Mouse (Mus musculus) small intestine, adult 2 months (tissue): ENCODE data around the gene Cdk5. TPM values are rescaled to one million over a fixed set of nuclear protein-coding genes. Genes with fewer than 3 reads are reported as not detected.

Experiments used
- H3K27ac ChIP-seq: fragments of 200-500 bp; 2 replicates; pipeline ENCODE4 v1.5.1; 2012; ENCODE audit warnings: low read depth, low read length, control low read depth, inconsistent platforms; ENCODE audit not compliant: insufficient read depth
- H3K27me3 ChIP-seq: fragments of 200-500 bp; 2 replicates; pipeline ENCODE4 v1.6.1; 2012; ENCODE audit warnings: mild to moderate bottlenecking, moderate library complexity, low read length, inconsistent platforms; ENCODE audit not compliant: control insufficient read depth, insufficient read depth
- H3K36me3 ChIP-seq: fragments of 200-500 bp; 2 replicates; pipeline ENCODE4 v1.6.1; 2012; ENCODE audit warnings: mild to moderate bottlenecking, low read length, control low read depth, inconsistent platforms; ENCODE audit not compliant: control insufficient read depth, insufficient read depth
- H3K4me1 ChIP-seq: fragments of 200-500 bp; 2 replicates; pipeline ENCODE4 v1.6.1; 2012; ENCODE audit warnings: low read length, inconsistent platforms, mixed read lengths; ENCODE audit not compliant: control insufficient read depth, insufficient read depth, insufficient read length
- H3K4me3 ChIP-seq: fragments of 200-500 bp; 2 replicates; pipeline ENCODE4 v1.5.1; 2012; ENCODE audit warnings: low read depth, mild to moderate bottlenecking, control low read depth, inconsistent platforms, low read length, moderate library complexity
- CTCF ChIP-seq: fragments of 200-500 bp; IDR thresholded peaks from 2 replicates; pipeline ENCODE4 v1.5.1; 2012; ENCODE audit warnings: low read depth, mild to moderate bottlenecking, control low read depth, inconsistent platforms, low read length, moderate library complexity, mixed read lengths; ENCODE audit not compliant: insufficient replicate concordance, insufficient read length; ENCODE audit errors: extremely low read depth
- POLR2A ChIP-seq: fragments of 200-500 bp; IDR thresholded peaks from 2 replicates; pipeline ENCODE4 v1.6.1; 2012; ENCODE audit warnings: low read depth, mild to moderate bottlenecking, control low read depth, inconsistent platforms, low read length, moderate library complexity
- WGBS: fragments of 180-500 bp; shearing (Covaris S2); methylation state at CpG from one replicate; pipeline ENCODE4 v1.1.7; 2018; 5-methylcytosine and 5-hydroxymethylcytosine counted together
- polyA plus RNA-seq: library from polyadenylated mRNA; depleted of rRNA; stranded (reverse); fragments of >200 nt; gene quantifications from 2 replicates; pipeline ENCODE4 v1.2.3, GENCODE M21; 2012

The Cdk5 gene
- polyA plus RNA-seq, 1 experiment: 64.7 TPM

GRCm38 (mm10) chr5:24427285-24427633 lies 3.9 kb upstream of the Cdk5 start:
- Histone ChIP-seq H3K27ac (peak overlapping the region; percentile 75), H3K36me3 (peaks cover 27% of the 10 kb centered on the region), H3K27me3 (no peaks in the 10 kb centered on the region), H3K4me1 (peaks cover 31% of the 10 kb centered on the region), H3K4me3 (peak overlapping the region; percentile 73)
- 29% methylated on average over 12 of the region's 12 CpGs for WGBS
- TF ChIP-seq POLR2A: no peak
- no peak for TF ChIP-seq CTCF

- peaks cover 22% of the 10 kb centered on the region for H3K36me3 ChIP-seq
- peak overlapping the region; percentile 73 for H3K4me3 ChIP-seq
- no peak for TF ChIP-seq POLR2A
- TF ChIP-seq CTCF: no peak
- peak overlapping the region; percentile 75 for H3K27ac ChIP-seq
- peaks cover 31% of the 10 kb centered on the region for H3K4me1 ChIP-seq
- no peaks in the 10 kb centered on the region for H3K27me3 ChIP-seq
- 13% methylated on average over 9 of the region's 9 CpGs for WGBS
Measured at GRCm38 (mm10) chr5:24426556-24427284, 3.4 kb upstream of the Cdk5 start.

GRCm38 (mm10) chr5:24426037-24426432 lies 2.7 kb upstream of the Cdk5 start:
- Histone ChIP-seq H3K27me3 (no peaks in the 10 kb centered on the region), H3K4me1 (peaks cover 31% of the 10 kb centered on the region), H3K4me3 (peak overlapping the region; percentile 73), H3K36me3 (peaks cover 15% of the 10 kb centered on the region), H3K27ac (no peak overlapping the region)
- no peak for TF ChIP-seq POLR2A
- no peak for TF ChIP-seq CTCF
- 3% methylated on average over 10 of the region's 10 CpGs for WGBS

GRCm38 (mm10) chr5:24425421-24426036 lies 2.2 kb upstream of the Cdk5 start:
- Histone ChIP-seq H3K36me3 (peaks cover 12% of the 10 kb centered on the region), H3K27ac (no peak overlapping the region), H3K4me1 (peaks cover 31% of the 10 kb centered on the region), H3K27me3 (no peaks in the 10 kb centered on the region), H3K4me3 (peak overlapping the region; percentile 73)
- TF ChIP-seq POLR2A (no peak), CTCF (no peak)
- under 1% methylated on average over 25 of the region's 30 CpGs for WGBS

GRCm38 (mm10) chr5:24424861-24425411 lies 1.6 kb upstream of the Cdk5 start:
- H3K27me3 ChIP-seq: no peaks in the 10 kb centered on the region
- TF ChIP-seq POLR2A (no peak; the same call in 1 of the 2 replicates), CTCF (no peak)
- peak overlapping the region; percentile 97 for H3K27ac ChIP-seq
- peaks cover 31% of the 10 kb centered on the region for H3K4me1 ChIP-seq
- H3K36me3 ChIP-seq: peaks cover 7% of the 10 kb centered on the region
- peak overlapping the region; percentile 73 for H3K4me3 ChIP-seq
- WGBS: under 1% methylated on average over 59 of the region's 60 CpGs

- no peaks in the 10 kb centered on the region for H3K27me3 ChIP-seq
- peaks cover 28% of the 10 kb centered on the region for H3K4me1 ChIP-seq
- TF ChIP-seq POLR2A (no peak), CTCF (no peak)
- H3K27ac ChIP-seq: peak overlapping the region; percentile 97
- H3K36me3 ChIP-seq: peaks cover 5% of the 10 kb centered on the region; the same call in 1 of the 2 replicates
- WGBS: 3% methylated on average over 21 of the region's 21 CpGs
- H3K4me3 ChIP-seq: peak overlapping the region; percentile 73
Measured at GRCm38 (mm10) chr5:24424004-24424781, 863 bp upstream of the Cdk5 start.

- Histone ChIP-seq H3K27ac (no peak overlapping the region), H3K27me3 (no peaks in the 10 kb centered on the region), H3K4me3 (no peak overlapping the region), H3K36me3 (peaks cover 5% of the 10 kb centered on the region; the same call in 1 of the 2 replicates), H3K4me1 (peaks cover 7% of the 10 kb centered on the region; the same call in 1 of the 2 replicates)
- 94% methylated on average over 9 of the region's 9 CpGs for WGBS
- no peak for TF ChIP-seq POLR2A
- TF ChIP-seq CTCF: no peak
Measured at GRCm38 (mm10) chr5:24420381-24420780, 2.9 kb downstream of the Cdk5 start.
